Mouse (Mus musculus): ENCODE data around the gene Kcnb1. TPM values are rescaled to one million over a fixed set of nuclear protein-coding genes. Genes with fewer than 3 reads are reported as not detected.

The Kcnb1 gene
- 1 to 10 TPM in 1 of 2 experiments, under 1 TPM in 1; 0.80 to 3.0 TPM for polyA plus RNA-seq (2017; shearing (Covaris generic))

DNA sequence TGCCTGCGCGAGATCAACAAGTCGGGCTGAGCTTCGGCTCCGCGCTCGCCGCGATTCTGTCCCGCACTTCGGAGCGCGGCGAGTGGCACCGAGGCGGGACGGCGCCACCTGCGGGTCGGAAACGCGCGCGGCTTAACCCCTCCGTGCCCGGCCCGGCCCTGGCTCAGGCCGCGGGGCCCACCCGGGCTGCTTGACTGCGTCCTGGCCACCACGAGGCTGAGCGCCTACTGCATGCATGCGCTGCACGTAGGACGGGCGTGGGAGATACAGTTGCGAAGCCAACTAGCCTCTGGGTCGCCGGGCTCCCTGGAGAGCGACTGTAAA is at the start of gene Kcnb1:
Gene Kcnb1 (minus strand): TSS at position 80 of the 324 bp plus-strand sequence.

DNA sequence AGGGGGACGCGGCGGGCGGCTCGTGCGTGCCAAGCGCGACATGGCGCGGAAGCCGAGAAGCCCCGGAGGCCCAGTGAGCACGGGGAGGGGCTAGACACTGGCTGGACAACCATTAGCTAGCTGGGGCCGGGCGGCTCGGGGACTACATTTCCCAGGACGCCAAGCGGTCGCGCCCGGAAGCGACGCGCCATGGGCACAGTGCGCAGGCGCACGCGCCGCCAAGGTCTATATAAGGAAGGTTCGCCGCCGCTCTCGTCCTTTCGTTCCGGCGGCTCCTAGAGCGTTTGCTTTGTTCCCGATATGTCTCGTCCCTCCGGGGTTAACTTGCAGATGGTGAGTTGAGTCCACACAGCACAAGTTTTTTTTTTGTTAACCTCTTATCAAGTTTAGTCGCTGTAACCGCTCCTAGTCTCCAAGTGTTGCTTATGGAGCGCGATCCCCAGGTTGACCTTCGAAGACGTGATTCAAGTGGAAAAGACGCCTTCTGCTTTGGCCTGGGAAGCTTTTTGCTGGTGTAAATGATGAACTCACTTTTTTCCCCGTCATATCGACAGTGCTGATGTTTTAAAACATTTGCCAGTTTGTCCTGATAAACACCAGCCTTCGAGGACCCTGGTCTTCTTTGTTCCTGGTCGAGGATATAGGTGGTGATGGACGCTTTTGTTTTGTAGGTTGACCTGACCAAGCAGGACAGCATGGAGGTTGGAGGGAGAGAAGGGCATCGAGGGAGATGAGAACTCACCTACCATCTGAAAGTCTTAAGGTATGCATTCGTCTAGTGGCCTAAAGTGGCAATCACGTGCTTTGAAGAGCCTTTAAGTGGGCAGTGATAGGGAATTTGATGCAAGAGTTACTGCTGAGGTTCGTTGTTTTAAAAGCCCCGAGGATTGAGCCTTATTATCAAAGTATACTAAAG is 126.7 kb downstream of the Kcnb1 start, which contains the start of gene Znfx1:
Gene Znfx1 (minus strand): TSS at position 51 of the 916 bp plus-strand sequence.

Other genes with a start within 250 kb of the Kcnb1 start
- gene Stau1, start 193.9 kb downstream of the Kcnb1 start, polyA plus RNA-seq (2017; shearing (Covaris generic)), result 10 to 100 TPM; 77.8 to 82.5 TPM
- gene Ddx27, start 175.0 kb downstream of the Kcnb1 start, polyA plus RNA-seq (2017; shearing (Covaris generic)), result 10 to 100 TPM; 82.9 to 92.2 TPM
- 10 to 100 TPM; 44.4 to 49.7 TPM for gene Znfx1, start 127.1 kb downstream of the Kcnb1 start, polyA plus RNA-seq (2017; shearing (Covaris generic))
- gene Ptgis, start 50.4 kb upstream of the Kcnb1 start, polyA plus RNA-seq (2017; shearing (Covaris generic)), result under 1 TPM in 1 of 2 experiments, not detected in 1; 0.71 TPM
- gene B4galt5, start 159.0 kb upstream of the Kcnb1 start, polyA plus RNA-seq (2017; shearing (Covaris generic)), result 10 to 100 TPM; 21.5 to 32.3 TPM
- 10 to 100 TPM; 59.6 to 78.9 TPM for gene Slc9a8, start 231.6 kb upstream of the Kcnb1 start, polyA plus RNA-seq (2017; shearing (Covaris generic))

Data from inflammation-experienced regulatory T-cells (primary cell).